Mouse (Mus musculus) myocyte (in vitro differentiated cells): ENCODE data around the gene Ncam1. TPM values are rescaled to one million over a fixed set of nuclear protein-coding genes. Genes with fewer than 3 reads are reported as not detected.
A peak's percentile ranks its signal among the peaks of the same experiment; 100 is the strongest.

Experiments
- H3K27me3 ChIP-seq: one replicate; pipeline ENCODE4 v1.6.1; 2011; ENCODE audit not compliant: control insufficient read depth, insufficient read depth, insufficient read length
- H3K36me3 ChIP-seq: one replicate; pipeline ENCODE4 v1.6.1; 2011; ENCODE audit not compliant: control insufficient read depth, insufficient read depth
- H3K4me2 ChIP-seq: one replicate; pipeline ENCODE4 v1.6.1; 2011; ENCODE audit warnings: low read depth, control low read depth
- H3K4me3 ChIP-seq: one replicate; pipeline ENCODE4 v1.5.1; 2011; ENCODE audit warnings: mild to moderate bottlenecking, control low read depth, moderate library complexity
- H3K79me2 ChIP-seq: one replicate; pipeline ENCODE4 v1.6.1; 2011; ENCODE audit not compliant: control insufficient read depth, insufficient read depth
- H3ac ChIP-seq: one replicate; pipeline ENCODE4 v1.6.1; 2011; ENCODE audit not compliant: control insufficient read depth, insufficient read length
- CEBPB ChIP-seq: IDR thresholded peaks from 2 replicates; pipeline ENCODE4 v1.6.1; 2011; ENCODE audit warnings: mild to moderate bottlenecking, moderate library complexity; ENCODE audit not compliant: poor library complexity, insufficient read depth, severe bottlenecking
- E2F4 ChIP-seq: IDR thresholded peaks from one replicate; pipeline ENCODE4 v1.6.1; 2011; ENCODE audit warnings: mild to moderate bottlenecking, control low read depth, moderate library complexity; ENCODE audit not compliant: insufficient read depth
- MAX ChIP-seq: IDR thresholded peaks from one replicate; pipeline ENCODE4 v1.6.1; 2011; ENCODE audit warnings: low read depth, mild to moderate bottlenecking, control low read depth
- MYOD1 ChIP-seq, 3 experiments: IDR thresholded peaks; one replicate each; pipeline ENCODE4 v1.6.1; 2011; ENCODE audit warnings: control low read depth in 2 of 3, low read depth in 2 of 3, mild to moderate bottlenecking in 2 of 3, moderate library complexity in 1 of 3; ENCODE audit not compliant: insufficient read length in 2 of 3, control insufficient read depth in 1 of 3
- MYOG ChIP-seq, 3 experiments: IDR thresholded peaks; one replicate each; pipeline ENCODE4 v1.6.1; 2011; ENCODE audit warnings: control low read depth in 2 of 3, low read depth in 2 of 3, mild to moderate bottlenecking in 2 of 3; ENCODE audit not compliant: insufficient read length in 2 of 3, control insufficient read depth in 1 of 3, insufficient read depth in 1 of 3
- POLR2A ChIP-seq: IDR thresholded peaks from one replicate; pipeline ENCODE4 v1.6.1; 2011; ENCODE audit warnings: low read depth, mild to moderate bottlenecking, control low read depth, moderate library complexity; ENCODE audit not compliant: insufficient read length
- POLR2AphosphoS2 ChIP-seq: IDR thresholded peaks from one replicate; pipeline ENCODE4 v1.6.1; 2011; ENCODE audit warnings: low read depth, control low read depth; ENCODE audit not compliant: insufficient read length
- REST ChIP-seq: IDR thresholded peaks from one replicate; pipeline ENCODE4 v1.6.1; 2011; ENCODE audit warnings: mild to moderate bottlenecking, control low read depth, moderate library complexity; ENCODE audit not compliant: insufficient read depth, insufficient read length
- SRF ChIP-seq: IDR thresholded peaks from one replicate; pipeline ENCODE4 v1.6.1; 2011; ENCODE audit warnings: low read depth; ENCODE audit not compliant: control insufficient read depth, insufficient read length
- TCF12 ChIP-seq: IDR thresholded peaks from one replicate; pipeline ENCODE4 v1.6.1; 2011; ENCODE audit warnings: mild to moderate bottlenecking, control low read depth; ENCODE audit not compliant: poor library complexity, insufficient read depth, severe bottlenecking
- TCF3 ChIP-seq: IDR thresholded peaks from one replicate; pipeline ENCODE4 v1.6.1; 2011; ENCODE audit warnings: low read depth, control low read depth; ENCODE audit not compliant: insufficient read length
- USF1 ChIP-seq: IDR thresholded peaks from one replicate; pipeline ENCODE4 v1.6.1; 2011; ENCODE audit warnings: low read depth, mild to moderate bottlenecking, control low read depth, moderate library complexity
- polyA plus RNA-seq: library from polyadenylated mRNA; unstranded; fragments of >200 nt; fragmentation: generic; extraction: Trizol; gene quantifications from one replicate; pipeline ENCODE4 v1.2.1, GENCODE M21; 2012; ENCODE audit warnings: missing spikeins

Gene Ncam1
- polyA plus RNA-seq, 1 experiment, result 327 TPM

- Histone ChIP-seq H3ac (no peak overlapping the region), H3K27me3 (no peaks in the 10 kb centered on the region), H3K4me2 (peak overlapping the region; percentile 45), H3K4me3 (no peak overlapping the region), H3K36me3 (peaks cover 4% of the 10 kb centered on the region), H3K79me2 (peaks cover 98% of the 10 kb centered on the region)
- TF ChIP-seq CEBPB (no peak), USF1 (no peak), POLR2AphosphoS2 (no peak), MAX (no peak), REST (no peak), MYOD1 (IDR thresholded peaks at IDR 0.05; ENCODE audit: control insufficient read depth in 1 of 3, insufficient read length in 2 of 3, low read depth in 2 of 3) (no peak), POLR2A (no peak), TCF3 (no peak), TCF12 (no peak), SRF (no peak), MYOG (IDR thresholded peaks at IDR 0.05; ENCODE audit: control insufficient read depth in 1 of 3, insufficient read depth in 1 of 3, insufficient read length in 2 of 3, low read depth in 2 of 3) (no peak), E2F4 (no peak)
Measured at GRCm38 (mm10) chr9:49766634-49767033, 32.1 kb downstream of the Ncam1 start.

- H3K27me3 ChIP-seq, result no peaks in the 10 kb centered on the region
- peaks cover 98% of the 10 kb centered on the region for H3K79me2 ChIP-seq
- peaks cover 4% of the 10 kb centered on the region for H3K36me3 ChIP-seq
- TF ChIP-seq E2F4, result no peak
- peak; percentile 27 for TF ChIP-seq POLR2AphosphoS2
- no peak for TF ChIP-seq MYOD1 (IDR thresholded peaks at IDR 0.05; ENCODE audit: control insufficient read depth in 1 of 3, insufficient read length in 2 of 3, low read depth in 2 of 3)
- no peak overlapping the region for H3K4me3 ChIP-seq
- H3ac ChIP-seq, result no peak overlapping the region
- H3K4me2 ChIP-seq, result no peak overlapping the region
Measured at GRCm38 (mm10) chr9:49760571-49760970, 38.2 kb downstream of the Ncam1 start.

- H3K36me3 ChIP-seq, result peaks cover 4% of the 10 kb centered on the region
- H3K79me2 ChIP-seq, result peaks cover 98% of the 10 kb centered on the region
- TF ChIP-seq MYOD1 (IDR thresholded peaks at IDR 0.05; ENCODE audit: control insufficient read depth in 1 of 3, insufficient read length in 2 of 3, low read depth in 2 of 3) (peak in 2 of 3 experiments; percentile 11 to 73), POLR2AphosphoS2 (no peak), SRF (no peak), CEBPB (peak; percentile 94), E2F4 (no peak), MAX (no peak), MYOG (IDR thresholded peaks at IDR 0.05; ENCODE audit: control insufficient read depth in 1 of 3, insufficient read depth in 1 of 3, insufficient read length in 2 of 3, low read depth in 2 of 3) (peak in 1 of 3 experiments; percentile 58), POLR2A (no peak), REST (no peak), TCF12 (no peak), TCF3 (no peak)
- peak overlapping the region; percentile 32 for H3K4me2 ChIP-seq
- H3K27me3 ChIP-seq, result no peaks in the 10 kb centered on the region
- H3ac ChIP-seq, result no peak overlapping the region
- no peak overlapping the region for H3K4me3 ChIP-seq
Measured at GRCm38 (mm10) chr9:49758436-49758835, 40.3 kb downstream of the Ncam1 start.

- peak overlapping the region; percentile 32 for H3K4me2 ChIP-seq
Measured at GRCm38 (mm10) chr9:49757986-49758385, 40.7 kb downstream of the Ncam1 start.

GRCm38 (mm10) chr9:49757582-49757981 lies 41.1 kb downstream of the Ncam1 start:
- Histone ChIP-seq H3K79me2 (peaks cover 100% of the 10 kb centered on the region), H3K36me3 (peaks cover 4% of the 10 kb centered on the region), H3K4me3 (no peak overlapping the region), H3K27me3 (no peaks in the 10 kb centered on the region), H3K4me2 (no peak overlapping the region), H3ac (no peak overlapping the region)
- no peak for TF ChIP-seq TCF12
- no peak for TF ChIP-seq MAX
- TF ChIP-seq POLR2A, result no peak
- no peak for TF ChIP-seq CEBPB
- no peak for TF ChIP-seq TCF3
- no peak for TF ChIP-seq MYOG (IDR thresholded peaks at IDR 0.05; ENCODE audit: control insufficient read depth in 1 of 3, insufficient read depth in 1 of 3, insufficient read length in 2 of 3, low read depth in 2 of 3)

More at GRCm38 (mm10) chr9:49757986-49758385, 40.7 kb downstream of the Ncam1 start:
- peaks cover 4% of the 10 kb centered on the region for H3K36me3 ChIP-seq
- H3ac ChIP-seq, result no peak overlapping the region
- H3K79me2 ChIP-seq, result peaks cover 98% of the 10 kb centered on the region
- TF ChIP-seq TCF3, result no peak
- TF ChIP-seq REST, result no peak
- no peak for TF ChIP-seq CEBPB
- TF ChIP-seq MYOD1 (IDR thresholded peaks at IDR 0.05; ENCODE audit: control insufficient read depth in 1 of 3, insufficient read length in 2 of 3, low read depth in 2 of 3), result no peak
- TF ChIP-seq MYOG (IDR thresholded peaks at IDR 0.05; ENCODE audit: control insufficient read depth in 1 of 3, insufficient read depth in 1 of 3, insufficient read length in 2 of 3, low read depth in 2 of 3), result no peak
- no peak for TF ChIP-seq TCF12
- TF ChIP-seq E2F4, result no peak
- H3K4me3 ChIP-seq, result no peak overlapping the region
- H3K27me3 ChIP-seq, result no peaks in the 10 kb centered on the region
